Mouse (Mus musculus): ENCODE results near the gene Car7. TPM values are rescaled to one million over a fixed set of nuclear protein-coding genes. Genes with fewer than 3 reads are reported as not detected.

Car7 gene
- polyA plus RNA-seq, 1 experiment from 2014 or later: 1.2 TPM

- no peaks in the 10 kb centered on the region for H3K36me3 ChIP-seq (ENCODE audit: control insufficient read depth, insufficient read depth, low read length)
- no peak overlapping the region for H3K4me3 ChIP-seq (ENCODE audit: low read length)
- peaks cover 23% of the 10 kb centered on the region for H3K27me3 ChIP-seq (replicated peaks; ENCODE audit: control insufficient read depth, insufficient read depth, low read length)
- no peak overlapping the region for H3K27ac ChIP-seq (ENCODE audit: low read length)
- H3K4me1 ChIP-seq (ENCODE audit: control insufficient read depth, insufficient read depth, low read length): peaks cover 20% of the 10 kb centered on the region
- H3K9ac ChIP-seq (ENCODE audit: low read depth, low read length): no peak overlapping the region
- no peaks in the 10 kb centered on the region for H3K9me3 ChIP-seq (ENCODE audit: control insufficient read depth, low read length)
- H3K4me2 ChIP-seq (ENCODE audit: low read depth, low read length): no peak overlapping the region
- 82% methylated on average over 4 of the region's 4 CpGs for WGBS
- ATAC-seq: no peak
Measured at GRCm38 (mm10) chr8:104536028-104536427, 1.5 kb downstream of the Car7 start.

GRCm38 (mm10) chr8:104538896-104539295 is 4.4 kb downstream of the Car7 start:
- no peak for ATAC-seq
- Histone ChIP-seq H3K9me3 (ENCODE audit: control insufficient read depth, low read length) (no peaks in the 10 kb centered on the region), H3K4me2 (ENCODE audit: low read depth, low read length) (no peak overlapping the region), H3K9ac (ENCODE audit: low read depth, low read length) (no peak overlapping the region), H3K4me3 (ENCODE audit: low read length) (no peak overlapping the region), H3K4me1 (ENCODE audit: control insufficient read depth, insufficient read depth, low read length) (peaks cover 19% of the 10 kb centered on the region), H3K36me3 (ENCODE audit: control insufficient read depth, insufficient read depth, low read length) (no peaks in the 10 kb centered on the region), H3K27me3 (replicated peaks; ENCODE audit: control insufficient read depth, insufficient read depth, low read length) (peaks cover 48% of the 10 kb centered on the region), H3K27ac (ENCODE audit: low read length) (no peak overlapping the region)
- WGBS: 84% methylated on average over 4 of the region's 4 CpGs

- no peak for ATAC-seq
- H3K4me1 ChIP-seq (ENCODE audit: control insufficient read depth, insufficient read depth, low read length): peaks cover 19% of the 10 kb centered on the region
- H3K9me3 ChIP-seq (ENCODE audit: control insufficient read depth, low read length): no peaks in the 10 kb centered on the region
- no peak overlapping the region for H3K4me3 ChIP-seq (ENCODE audit: low read length)
- H3K4me2 ChIP-seq (ENCODE audit: low read depth, low read length): no peak overlapping the region
- H3K36me3 ChIP-seq (ENCODE audit: control insufficient read depth, insufficient read depth, low read length): no peaks in the 10 kb centered on the region
- peaks cover 48% of the 10 kb centered on the region for H3K27me3 ChIP-seq (replicated peaks; ENCODE audit: control insufficient read depth, insufficient read depth, low read length)
- 93% methylated on average over 2 of the region's 2 CpGs for WGBS
- H3K27ac ChIP-seq (ENCODE audit: low read length): no peak overlapping the region
- no peak overlapping the region for H3K9ac ChIP-seq (ENCODE audit: low read depth, low read length)
Measured at GRCm38 (mm10) chr8:104539566-104539965, 5.1 kb downstream of the Car7 start.

- Histone ChIP-seq H3K27ac (ENCODE audit: low read length) (no peak overlapping the region), H3K27me3 (replicated peaks; ENCODE audit: control insufficient read depth, insufficient read depth, low read length) (peaks cover 48% of the 10 kb centered on the region), H3K9me3 (ENCODE audit: control insufficient read depth, low read length) (no peaks in the 10 kb centered on the region), H3K4me1 (ENCODE audit: control insufficient read depth, insufficient read depth, low read length) (peaks cover 13% of the 10 kb centered on the region), H3K36me3 (ENCODE audit: control insufficient read depth, insufficient read depth, low read length) (no peaks in the 10 kb centered on the region), H3K9ac (ENCODE audit: low read depth, low read length) (no peak overlapping the region), H3K4me3 (ENCODE audit: low read length) (peak overlapping the region; percentile 58), H3K4me2 (ENCODE audit: low read depth, low read length) (peak overlapping the region; percentile 99)
- 38% methylated on average over 7 of the region's 7 CpGs for WGBS
- no peak for ATAC-seq
Measured at GRCm38 (mm10) chr8:104540238-104540637, 5.7 kb downstream of the Car7 start.

GRCm38 (mm10) chr8:104540710-104541514 is 6.4 kb downstream of the Car7 start:
- peak overlapping the region; percentile 99 for H3K4me2 ChIP-seq (ENCODE audit: low read depth, low read length)
- H3K4me1 ChIP-seq (ENCODE audit: control insufficient read depth, insufficient read depth, low read length): peaks cover 9% of the 10 kb centered on the region; the same call in 1 of the 2 replicates
- peak overlapping the region; percentile 61 for H3K9ac ChIP-seq (ENCODE audit: low read depth, low read length)
- peaks cover 48% of the 10 kb centered on the region for H3K27me3 ChIP-seq (replicated peaks; ENCODE audit: control insufficient read depth, insufficient read depth, low read length)
- peak overlapping the region; percentile 58 for H3K4me3 ChIP-seq (ENCODE audit: low read length)
- no peaks in the 10 kb centered on the region for H3K36me3 ChIP-seq (ENCODE audit: control insufficient read depth, insufficient read depth, low read length)
- no peak overlapping the region for H3K27ac ChIP-seq (ENCODE audit: low read length)
- no peaks in the 10 kb centered on the region for H3K9me3 ChIP-seq (ENCODE audit: control insufficient read depth, low read length)
- 1% methylated on average over 76 of the region's 76 CpGs for WGBS
- peak; percentile 57 for ATAC-seq

GRCm38 (mm10) chr8:104541515-104541880 is 7.0 kb downstream of the Car7 start:
- peak overlapping the region; percentile 61; the same call in 1 of the 2 replicates for H3K9ac ChIP-seq (ENCODE audit: low read depth, low read length)
- peaks cover 9% of the 10 kb centered on the region; the same call in 1 of the 2 replicates for H3K4me1 ChIP-seq (ENCODE audit: control insufficient read depth, insufficient read depth, low read length)
- no peaks in the 10 kb centered on the region for H3K9me3 ChIP-seq (ENCODE audit: control insufficient read depth, low read length)
- H3K4me2 ChIP-seq (ENCODE audit: low read depth, low read length): peak overlapping the region; percentile 99
- 12% methylated on average over 8 of the region's 8 CpGs for WGBS
- no peaks in the 10 kb centered on the region for H3K36me3 ChIP-seq (ENCODE audit: control insufficient read depth, insufficient read depth, low read length)
- ATAC-seq: no peak
- H3K27ac ChIP-seq (ENCODE audit: low read length): no peak overlapping the region
- H3K4me3 ChIP-seq (ENCODE audit: low read length): peak overlapping the region; percentile 58
- peaks cover 48% of the 10 kb centered on the region for H3K27me3 ChIP-seq (replicated peaks; ENCODE audit: control insufficient read depth, insufficient read depth, low read length)

GRCm38 (mm10) chr8:104542160-104542559 is 7.7 kb downstream of the Car7 start:
- 17% methylated on average over 11 of the region's 11 CpGs for WGBS
- H3K4me2 ChIP-seq (ENCODE audit: low read depth, low read length): no peak overlapping the region
- no peak overlapping the region for H3K4me3 ChIP-seq (ENCODE audit: low read length)
- no peaks in the 10 kb centered on the region for H3K9me3 ChIP-seq (ENCODE audit: control insufficient read depth, low read length)
- no peak overlapping the region for H3K27ac ChIP-seq (ENCODE audit: low read length)
- H3K9ac ChIP-seq (ENCODE audit: low read depth, low read length): no peak overlapping the region
- H3K27me3 ChIP-seq (replicated peaks; ENCODE audit: control insufficient read depth, insufficient read depth, low read length): peaks cover 48% of the 10 kb centered on the region
- H3K4me1 ChIP-seq (ENCODE audit: control insufficient read depth, insufficient read depth, low read length): peaks cover 9% of the 10 kb centered on the region; the same call in 1 of the 2 replicates
- no peak for ATAC-seq
- H3K36me3 ChIP-seq (ENCODE audit: control insufficient read depth, insufficient read depth, low read length): no peaks in the 10 kb centered on the region

- Histone ChIP-seq H3K36me3 (ENCODE audit: control insufficient read depth, insufficient read depth, low read length) (no peaks in the 10 kb centered on the region), H3K4me1 (ENCODE audit: control insufficient read depth, insufficient read depth, low read length) (peaks cover 9% of the 10 kb centered on the region; the same call in 1 of the 2 replicates), H3K4me2 (ENCODE audit: low read depth, low read length) (no peak overlapping the region), H3K9me3 (ENCODE audit: control insufficient read depth, low read length) (no peaks in the 10 kb centered on the region), H3K9ac (ENCODE audit: low read depth, low read length) (no peak overlapping the region), H3K27me3 (replicated peaks; ENCODE audit: control insufficient read depth, insufficient read depth, low read length) (peaks cover 48% of the 10 kb centered on the region), H3K4me3 (ENCODE audit: low read length) (no peak overlapping the region), H3K27ac (ENCODE audit: low read length) (no peak overlapping the region)
- no peak for ATAC-seq
- 82% methylated on average over 8 of the region's 8 CpGs for WGBS
Measured at GRCm38 (mm10) chr8:104543440-104544045, 9.1 kb downstream of the Car7 start.

GRCm38 (mm10) chr8:104555191-104555590 is 20.7 kb downstream of the Car7 start:
- ATAC-seq: no peak

More at GRCm38 (mm10) chr8:104555191-104555590, 20.7 kb downstream of the Car7 start:
- no peak overlapping the region for H3K4me2 ChIP-seq (ENCODE audit: low read depth, low read length)
- H3K9me3 ChIP-seq (ENCODE audit: control insufficient read depth, low read length): no peaks in the 10 kb centered on the region
- no peak overlapping the region for H3K9ac ChIP-seq (ENCODE audit: low read depth, low read length)
- no peaks in the 10 kb centered on the region for H3K4me1 ChIP-seq (ENCODE audit: control insufficient read depth, insufficient read depth, low read length)
- no peak overlapping the region for H3K4me3 ChIP-seq (ENCODE audit: low read length)
- no peaks in the 10 kb centered on the region for H3K36me3 ChIP-seq (ENCODE audit: control insufficient read depth, insufficient read depth, low read length)
- H3K27me3 ChIP-seq (replicated peaks; ENCODE audit: control insufficient read depth, insufficient read depth, low read length): no peaks in the 10 kb centered on the region
- WGBS: 83% methylated on average over 4 of the region's 4 CpGs
- H3K27ac ChIP-seq (ENCODE audit: low read length): no peak overlapping the region

Data from intestine, embryonic 16.5 days (tissue).